Mouse (Mus musculus) hindbrain, embryonic 11.5 days (tissue): ENCODE results near the gene Slc39a8. TPM values are rescaled to one million over a fixed set of nuclear protein-coding genes. Genes with fewer than 3 reads are reported as not detected.

Source experiments
- ATAC-seq: fragments of 200-750 bp; cut with Nextera tagmentation; 2 replicates; pipeline ENCODE4 v1.8.0; 2017; ENCODE audit warnings: mild to moderate bottlenecking, moderate TSS enrichment, moderate library complexity; ENCODE audit not compliant: low FRiP score
- DNase-seq: peaks from one replicate; pipeline ENCODE4 v3.0.0-alpha.2; 2015; ENCODE audit warnings: low spot score
- H3K27ac ChIP-seq: fragments of 300-500 bp; sonication (generic); 2 replicates; pipeline ENCODE4 v1.5.1; 2014; ENCODE audit warnings: mild to moderate bottlenecking, low read depth, low read length
- H3K27me3 ChIP-seq: fragments of 300-500 bp; sonication (generic); 2 replicates; pipeline ENCODE4 v1.6.1; 2014; ENCODE audit warnings: mild to moderate bottlenecking, low read length, moderate library complexity, mixed read lengths; ENCODE audit not compliant: control insufficient read depth, insufficient read depth
- H3K36me3 ChIP-seq: fragments of 300-500 bp; sonication (generic); 2 replicates; pipeline ENCODE4 v1.6.1; 2014; ENCODE audit warnings: mild to moderate bottlenecking, low read length, moderate library complexity, mixed read lengths; ENCODE audit not compliant: control insufficient read depth, insufficient read depth
- H3K4me1 ChIP-seq: fragments of 300-500 bp; sonication (generic); replicated peaks from 2 replicates; pipeline ENCODE4 v1.6.1; 2014; ENCODE audit warnings: low read length, mixed read lengths; ENCODE audit not compliant: control insufficient read depth, insufficient read depth
- H3K4me2 ChIP-seq: fragments of 300-500 bp; sonication (generic); replicated peaks from 2 replicates; pipeline ENCODE4 v1.6.1; 2014; ENCODE audit warnings: mild to moderate bottlenecking, low read depth, low read length
- H3K4me3 ChIP-seq: fragments of 300-500 bp; sonication (generic); 2 replicates; pipeline ENCODE4 v1.5.1; 2014; ENCODE audit warnings: low read depth, low read length
- H3K9ac ChIP-seq: fragments of 300-500 bp; sonication (generic); 2 replicates; pipeline ENCODE4 v1.6.1; 2014; ENCODE audit warnings: low read depth, low read length
- H3K9me3 ChIP-seq: fragments of 300-500 bp; sonication (generic); 2 replicates; pipeline ENCODE4 v1.6.1; 2016; ENCODE audit warnings: low read length; ENCODE audit not compliant: control insufficient read depth
- WGBS: fragments of 180-500 bp; shearing (Covaris S2); extraction: QIAGEN DNeasy Blood & Tissue Kit; methylation state at CpG from one replicate; pipeline ENCODE4 v1.1.7; 2014; 5-methylcytosine and 5-hydroxymethylcytosine counted together
- polyA plus RNA-seq: library from polyadenylated mRNA; unstranded; fragments of >200 nt; fragmentation: Nextera tagmentation; extraction: Ambion mirVana; gene quantifications from 2 replicates; pipeline ENCODE4 v1.2.1, GENCODE M21; 2014

Gene Slc39a8
- polyA plus RNA-seq, 1 experiment from 2014 or later = 23.3 TPM

DNA sequence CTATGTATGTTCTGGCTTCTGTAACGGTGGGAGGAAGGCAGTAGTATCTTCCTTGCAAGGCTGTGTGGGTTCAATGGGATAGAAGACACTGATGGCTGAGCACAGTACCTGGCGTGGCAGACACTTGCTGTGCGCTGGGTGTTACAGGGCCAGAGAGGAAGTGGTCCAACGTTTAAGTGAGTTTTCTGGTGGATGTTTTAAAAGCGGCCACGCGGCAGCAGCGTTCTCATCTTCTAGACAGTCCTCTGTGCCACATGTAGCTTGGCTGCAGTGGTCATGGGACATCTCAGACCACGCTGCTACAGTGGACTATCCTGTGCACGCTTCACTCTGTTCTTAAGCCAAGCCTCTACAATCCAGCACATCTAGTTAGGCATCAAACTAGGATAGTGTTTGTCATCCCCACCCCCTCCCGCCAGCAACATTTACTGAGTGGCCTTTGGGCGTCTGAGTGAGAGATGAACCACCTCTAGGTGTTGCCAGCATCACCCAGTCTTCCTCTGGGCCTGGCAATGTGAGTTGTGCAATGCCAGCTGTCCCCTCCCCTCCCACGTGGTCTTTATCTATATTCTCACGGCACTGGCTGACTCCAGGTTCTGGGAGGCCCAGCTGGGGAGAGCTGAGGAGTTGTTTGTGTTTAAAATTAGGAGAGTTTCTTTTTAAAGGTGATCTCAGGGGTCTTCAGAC, 29.4 kb downstream of the Slc39a8 start:
- no peak for ATAC-seq
- Histone ChIP-seq H3K4me2 (no peak overlapping the region), H3K4me1 (no peaks in the 10 kb centered on the region), H3K9ac (no peak overlapping the region), H3K27me3 (no peaks in the 10 kb centered on the region), H3K27ac (no peak overlapping the region), H3K9me3 (no peaks in the 10 kb centered on the region), H3K36me3 (no peaks in the 10 kb centered on the region), H3K4me3 (no peak overlapping the region)
- WGBS = 86% methylated on average over 14 of the region's 14 CpGs
- no peak for DNase-seq

DNA sequence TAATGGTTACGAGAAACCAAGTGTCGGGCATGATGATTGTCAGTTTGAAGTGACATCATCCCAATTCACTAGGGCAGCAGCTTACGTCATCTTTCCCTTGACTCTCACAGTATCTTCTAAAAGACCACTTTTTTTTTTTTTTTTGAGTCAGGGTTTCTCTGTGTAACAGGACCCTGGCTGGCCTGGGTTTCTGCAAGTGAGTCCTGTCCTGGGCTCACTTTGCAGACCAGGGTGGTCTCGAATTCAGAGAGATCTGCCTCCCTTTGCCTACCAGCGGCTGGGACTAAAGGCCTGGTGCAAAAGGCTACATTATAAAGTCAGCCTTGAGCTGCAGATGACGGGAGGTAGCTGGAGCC, 29.9 kb downstream of the Slc39a8 start:
- no peak overlapping the region for H3K4me2 ChIP-seq
- no peak overlapping the region for H3K9ac ChIP-seq
- no peaks in the 10 kb centered on the region for H3K9me3 ChIP-seq
- no peaks in the 10 kb centered on the region for H3K27me3 ChIP-seq
- 81% methylated on average over 6 of the region's 6 CpGs for WGBS
- H3K36me3 ChIP-seq = no peaks in the 10 kb centered on the region
- no peak for DNase-seq
- H3K27ac ChIP-seq = no peak overlapping the region
- no peak overlapping the region for H3K4me3 ChIP-seq
- H3K4me1 ChIP-seq = no peaks in the 10 kb centered on the region
- no peak for ATAC-seq

DNA sequence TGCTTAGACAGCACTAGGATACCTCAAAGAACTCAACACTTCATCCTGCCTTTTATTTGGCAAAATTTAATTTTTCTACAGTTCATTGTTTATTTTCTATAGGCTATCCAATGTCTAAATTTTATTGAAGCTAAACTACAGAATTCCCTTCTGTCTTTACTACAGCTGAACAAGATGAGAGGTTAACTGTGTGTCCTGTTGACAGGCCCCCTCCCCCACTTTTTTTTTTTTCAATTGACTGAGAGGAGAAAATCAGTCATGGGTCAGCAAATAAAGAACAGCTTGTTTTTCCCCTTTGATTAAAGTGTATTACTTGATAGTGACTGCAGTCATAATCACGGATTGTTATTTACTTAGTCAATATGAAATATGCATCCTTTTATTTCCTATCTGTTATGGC, 31.2 kb downstream of the Slc39a8 start:
- no peaks in the 10 kb centered on the region for H3K9me3 ChIP-seq
- 39% methylated on average over 1 of the region's 1 CpGs for WGBS
- no peaks in the 10 kb centered on the region for H3K27me3 ChIP-seq
- H3K27ac ChIP-seq = no peak overlapping the region
- DNase-seq (peak; percentile 41), ATAC-seq (peak; percentile 39; the same call in 1 of the 2 replicates)
- H3K4me3 ChIP-seq = no peak overlapping the region
- H3K36me3 ChIP-seq = no peaks in the 10 kb centered on the region
- no peaks in the 10 kb centered on the region for H3K4me1 ChIP-seq
- H3K4me2 ChIP-seq = no peak overlapping the region
- no peak overlapping the region for H3K9ac ChIP-seq

DNA sequence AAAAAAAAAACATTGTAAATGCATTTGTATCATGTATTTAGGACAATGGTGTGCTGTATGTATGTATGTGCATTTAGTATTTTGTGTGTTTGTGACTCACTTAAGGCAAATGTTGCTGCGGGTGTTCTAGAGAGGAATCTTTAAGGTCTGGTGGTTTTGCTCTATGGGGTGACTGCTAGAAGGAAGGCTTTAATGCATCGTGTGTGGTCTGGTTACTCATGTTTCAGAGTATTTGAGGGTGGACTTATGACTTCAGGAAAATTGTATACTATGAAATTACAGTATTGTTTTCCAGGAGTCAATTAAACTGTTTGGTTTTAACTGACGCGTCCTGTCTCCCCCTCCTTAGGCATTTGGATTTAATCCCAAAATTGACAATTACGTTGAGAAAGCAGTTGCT, 32.1 kb downstream of the Slc39a8 start:
- DNase-seq = peak; percentile 24
- H3K4me1 ChIP-seq = no peaks in the 10 kb centered on the region
- no peak overlapping the region for H3K4me2 ChIP-seq
- H3K9ac ChIP-seq = no peak overlapping the region
- H3K9me3 ChIP-seq = no peaks in the 10 kb centered on the region
- H3K36me3 ChIP-seq = no peaks in the 10 kb centered on the region
- no peak overlapping the region for H3K27ac ChIP-seq
- H3K4me3 ChIP-seq = no peak overlapping the region
- WGBS = 59% methylated on average over 5 of the region's 5 CpGs
- no peaks in the 10 kb centered on the region for H3K27me3 ChIP-seq
- ATAC-seq = no peak

DNA sequence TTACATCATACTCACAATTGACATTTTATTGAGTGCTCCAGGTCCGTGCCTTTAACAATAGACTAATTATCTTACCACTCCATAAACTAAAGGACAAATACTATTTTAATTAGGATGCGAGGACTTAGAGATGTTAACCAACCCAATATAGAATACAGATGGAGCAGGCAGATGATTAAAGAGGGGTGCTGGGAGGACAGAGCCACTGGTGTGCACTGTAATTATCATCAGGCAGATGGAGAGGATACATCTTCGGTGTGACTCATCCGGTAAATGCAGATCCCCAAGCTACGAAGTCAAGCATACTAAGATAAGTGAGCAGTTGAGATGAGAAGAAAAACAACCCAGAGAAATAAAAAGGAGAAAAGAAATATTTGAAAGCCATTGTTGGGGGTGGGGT, 34.4 kb downstream of the Slc39a8 start:
- DNase-seq (no peak), ATAC-seq (no peak)
- Histone ChIP-seq H3K27me3 (no peaks in the 10 kb centered on the region), H3K4me3 (no peak overlapping the region), H3K4me1 (no peaks in the 10 kb centered on the region), H3K9ac (no peak overlapping the region), H3K4me2 (no peak overlapping the region), H3K27ac (no peak overlapping the region), H3K36me3 (no peaks in the 10 kb centered on the region), H3K9me3 (no peaks in the 10 kb centered on the region)
- 90% methylated on average over 5 of the region's 5 CpGs for WGBS

DNA sequence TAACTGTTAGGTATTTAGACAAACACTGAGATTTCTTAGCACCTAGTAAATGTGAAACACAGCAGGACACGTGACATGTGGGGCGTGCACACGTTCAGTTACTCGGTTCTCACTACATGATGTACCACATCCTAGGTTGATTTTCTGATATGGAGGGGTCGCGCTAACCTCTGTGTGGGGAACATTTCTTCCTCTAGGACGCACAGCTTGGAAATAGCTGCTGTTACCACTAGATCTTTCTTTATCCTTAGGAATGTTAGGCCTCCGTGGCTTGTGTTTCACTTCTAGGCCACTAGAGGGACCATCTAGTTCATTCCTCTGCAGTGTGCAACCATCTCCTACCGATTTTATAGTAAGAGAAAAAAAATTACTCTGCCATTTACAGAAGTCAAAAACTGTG, 37.7 kb downstream of the Slc39a8 start:
- H3K9me3 ChIP-seq = no peaks in the 10 kb centered on the region
- no peaks in the 10 kb centered on the region for H3K4me1 ChIP-seq
- ATAC-seq (0 out of 2 replicates have a peak, but pooled peaks have one; percentile 56), DNase-seq (peak; percentile 67)
- no peak overlapping the region for H3K4me3 ChIP-seq
- H3K9ac ChIP-seq = no peak overlapping the region
- no peaks in the 10 kb centered on the region for H3K27me3 ChIP-seq
- no peak overlapping the region for H3K27ac ChIP-seq
- whole genome bisulfite sequencing = 58% methylated on average over 9 of the region's 9 CpGs
- H3K4me2 ChIP-seq = no peak overlapping the region
- no peaks in the 10 kb centered on the region for H3K36me3 ChIP-seq

DNA sequence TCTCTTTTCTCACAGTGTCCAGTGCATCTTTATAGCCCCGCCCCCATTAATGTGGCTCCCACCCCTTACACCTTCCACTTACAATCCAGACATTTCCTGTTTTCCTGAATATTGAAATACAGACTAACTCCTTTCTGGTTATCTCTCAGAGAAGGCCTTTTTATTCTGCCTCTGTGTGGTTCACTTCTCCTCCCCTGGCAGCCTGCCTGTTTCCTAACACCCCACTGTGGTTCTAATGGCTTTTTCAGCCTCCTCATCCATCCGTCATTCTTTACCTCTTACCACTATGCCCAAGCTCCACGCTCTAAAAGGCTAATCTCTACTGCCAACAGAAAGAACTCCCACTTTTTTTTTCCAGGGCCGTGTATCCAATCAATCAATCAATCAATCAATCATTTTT, 44.0 kb downstream of the Slc39a8 start:
- H3K9me3 ChIP-seq = no peaks in the 10 kb centered on the region
- H3K4me3 ChIP-seq = no peak overlapping the region
- H3K9ac ChIP-seq = no peak overlapping the region
- no peaks in the 10 kb centered on the region for H3K27me3 ChIP-seq
- DNase-seq (no peak), ATAC-seq (no peak)
- no peaks in the 10 kb centered on the region for H3K4me1 ChIP-seq
- H3K27ac ChIP-seq = no peak overlapping the region
- H3K4me2 ChIP-seq = no peak overlapping the region
- no peaks in the 10 kb centered on the region for H3K36me3 ChIP-seq
- 60% methylated on average over 4 of the region's 4 CpGs for WGBS

DNA sequence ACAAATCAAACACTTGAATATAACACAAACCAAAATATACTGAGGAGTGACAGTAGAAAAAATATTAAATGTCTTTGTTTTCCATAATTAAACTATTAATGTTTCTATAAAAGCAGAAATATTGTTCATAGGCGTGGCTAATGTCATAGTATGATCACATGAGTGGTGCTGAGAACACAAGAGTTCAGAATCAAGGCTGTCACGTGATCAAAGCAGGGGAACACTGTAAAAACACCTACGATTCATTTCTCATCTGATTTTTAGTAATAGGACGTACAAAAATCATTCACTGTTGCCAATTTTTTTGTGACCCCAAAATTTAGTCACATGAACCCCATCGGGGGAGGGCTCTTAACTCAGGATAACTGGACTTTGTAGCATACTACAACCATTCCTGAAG, 47.2 kb downstream of the Slc39a8 start:
- no peak overlapping the region for H3K27ac ChIP-seq
- H3K9ac ChIP-seq = no peak overlapping the region
- DNase-seq (no peak), ATAC-seq (no peak)
- no peak overlapping the region for H3K4me2 ChIP-seq
- 89% methylated on average over 5 of the region's 5 CpGs for WGBS
- H3K9me3 ChIP-seq = no peaks in the 10 kb centered on the region
- no peaks in the 10 kb centered on the region for H3K27me3 ChIP-seq
- H3K36me3 ChIP-seq = no peaks in the 10 kb centered on the region
- no peak overlapping the region for H3K4me3 ChIP-seq
- H3K4me1 ChIP-seq = no peaks in the 10 kb centered on the region

DNA sequence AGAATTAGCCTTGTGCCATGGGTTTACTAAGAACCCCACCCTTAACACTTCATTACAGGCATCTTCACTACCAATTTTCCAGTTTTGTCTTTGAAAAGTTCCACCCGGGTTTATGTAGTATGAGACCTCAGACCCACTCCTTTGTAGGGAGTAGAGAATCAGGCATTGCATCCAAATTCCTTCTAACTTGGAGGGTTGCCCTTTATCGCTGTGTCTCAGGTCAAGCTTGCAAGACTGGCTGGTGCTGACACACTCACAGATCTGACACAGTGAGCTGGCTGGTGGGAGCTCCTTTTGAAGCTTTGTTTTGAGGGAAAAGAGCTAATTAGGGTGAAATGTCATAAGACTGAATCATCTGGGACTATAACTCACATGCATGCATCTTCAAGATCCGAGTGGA, 48.5 kb downstream of the Slc39a8 start:
- Histone ChIP-seq H3K9ac (no peak overlapping the region), H3K4me2 (no peak overlapping the region), H3K4me1 (no peaks in the 10 kb centered on the region), H3K27ac (no peak overlapping the region), H3K27me3 (no peaks in the 10 kb centered on the region), H3K36me3 (no peaks in the 10 kb centered on the region), H3K4me3 (no peak overlapping the region), H3K9me3 (no peaks in the 10 kb centered on the region)
- 88% methylated on average over 3 of the region's 3 CpGs for WGBS
- no peak for DNase-seq
- no peak for ATAC-seq
